Mouse (Mus musculus) E14TG2a.4 (cell line): ENCODE data around the gene Itpk1.

Experiments used
- CTCF ChIP-seq: conservative IDR thresholded peaks from 2 replicates; pipeline ENCODE4 v1.5.1; 2014; ENCODE audit warnings: low read length
- NANOG ChIP-seq: IDR thresholded peaks from 2 replicates; pipeline ENCODE4 v1.6.1; 2014; ENCODE audit warnings: borderline replicate concordance, low read length, mixed read lengths
- POU5F1 ChIP-seq: IDR thresholded peaks from 2 replicates; pipeline ENCODE4 v1.6.1; 2014; ENCODE audit warnings: low read length, borderline replicate concordance

DNA sequence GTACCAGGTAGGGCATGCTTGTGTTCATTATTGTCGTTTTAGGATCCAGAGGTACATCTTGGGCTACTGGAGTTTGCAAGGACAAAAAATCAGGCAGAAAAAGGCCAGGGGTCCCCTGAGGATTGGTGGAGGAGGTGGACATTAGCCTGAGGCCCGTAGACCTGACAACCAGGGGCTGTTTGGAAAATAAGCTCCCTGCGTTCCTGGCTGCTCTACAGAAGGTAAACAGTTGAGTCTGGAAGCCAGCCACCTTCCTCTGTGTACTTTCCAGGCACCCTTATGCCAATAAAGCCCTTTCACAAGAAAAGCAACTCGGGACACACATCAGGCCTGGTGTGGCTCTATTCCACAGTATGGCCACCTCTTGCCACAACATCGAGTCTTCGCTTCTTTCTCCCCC lies 79.0 kb downstream of the Itpk1 start:
- TF ChIP-seq NANOG (no peak), CTCF (no peak), POU5F1 (no peak)
